8 mouse cellular contexts compared by ENCODE assay signal in genomic region chr11:45881026-45881682, GRCm38 (mm10). TPM values are rescaled to one million over a fixed set of nuclear protein-coding genes. Genes with fewer than 3 reads are reported as not detected.
DNase-seq lines count a peak whose midpoint lies in the region; ATAC-seq lines count a peak whose summit lies in the region.

No protein-coding gene starts in this region.

- H3K27ac ChIP-seq in hindbrain, embryonic 14.5 days = peak overlapping the region; percentile 53
- 0 out of 2 replicates have a peak overlapping the region, but pooled peaks have one; percentile 5 for H3K27ac ChIP-seq in midbrain, embryonic 15.5 days

- no peaks in the 10 kb centered on the region for H3K9me3 ChIP-seq in megakaryocyte, embryonic 14.5 days
- no peaks in the 10 kb centered on the region for H3K9me3 ChIP-seq in hindbrain, embryonic 14.5 days (ENCODE audit: control insufficient read depth, low read length)
- no peaks in the 10 kb centered on the region for H3K9me3 ChIP-seq in midbrain, embryonic 15.5 days

- DNase-seq in adipocyte (ENCODE audit: low spot score) = peak; percentile 85
- DNase-seq in hindbrain, embryonic 14.5 days (ENCODE audit: low spot score) = peak; percentile 80
- DNase-seq in layer of hippocampus, postnatal 36 days = peak; percentile 26 to 32
- no peak for DNase-seq in yolk sac, embryonic 10.5 days (ENCODE audit: low spot score)

- H3K27me3 ChIP-seq in megakaryocyte, embryonic 14.5 days (replicated peaks) = no peaks in the 10 kb centered on the region
- no peaks in the 10 kb centered on the region for H3K27me3 ChIP-seq in hindbrain, embryonic 14.5 days (ENCODE audit: control insufficient read depth, insufficient read depth, low read length)
- H3K27me3 ChIP-seq in midbrain, embryonic 15.5 days (replicated peaks) = no peaks in the 10 kb centered on the region

- peaks cover 85% of the 10 kb centered on the region for H3K36me3 ChIP-seq in megakaryocyte, embryonic 14.5 days (replicated peaks; ENCODE audit: low read length)
- 0 out of 2 replicates have a peak, but pooled peaks cover 8% of the 10 kb centered on the region for H3K36me3 ChIP-seq in hindbrain, embryonic 14.5 days (replicated peaks; ENCODE audit: control insufficient read depth, insufficient read depth)
- H3K36me3 ChIP-seq in midbrain, embryonic 15.5 days (replicated peaks) = no peaks in the 10 kb centered on the region

- H3K4me3 ChIP-seq in megakaryocyte, embryonic 14.5 days (replicated peaks) = peak overlapping the region; percentile 20
- H3K4me3 ChIP-seq in hindbrain, embryonic 14.5 days (replicated peaks; ENCODE audit: low read length) = no peak overlapping the region
- no peak overlapping the region for H3K4me3 ChIP-seq in midbrain, embryonic 15.5 days

- H3K4me2 ChIP-seq in hindbrain, embryonic 14.5 days (replicated peaks) = no peak overlapping the region
- H3K4me2 ChIP-seq in midbrain, embryonic 15.5 days = no peak overlapping the region; the same call in 1 of the 2 replicates

- ATAC-seq in megakaryocyte, adult 5-6 weeks (ENCODE audit: poor library complexity, severe bottlenecking) = no peak
- ATAC-seq in erythroid progenitor cell, adult 5-6 weeks (replicated peaks; ENCODE audit: low FRiP score, poor library complexity, severe bottlenecking) = peak; percentile 58; the same call in 1 of the 2 replicates
- ATAC-seq in hindbrain, embryonic 14.5 days (ENCODE audit: low FRiP score) = no peak
- ATAC-seq in midbrain, embryonic 15.5 days (replicated peaks) = peak; percentile 38; the same call in 1 of the 2 replicates

- H3K4me1 ChIP-seq in megakaryocyte, embryonic 14.5 days = peaks cover 86% of the 10 kb centered on the region
- H3K4me1 ChIP-seq in hindbrain, embryonic 14.5 days (replicated peaks; ENCODE audit: control insufficient read depth, insufficient read depth, low read length) = peaks cover 11% of the 10 kb centered on the region; the same call in 1 of the 2 replicates
- H3K4me1 ChIP-seq in midbrain, embryonic 15.5 days = peaks cover 21% of the 10 kb centered on the region

- no peak overlapping the region for H3K9ac ChIP-seq in hindbrain, embryonic 14.5 days
- H3K9ac ChIP-seq in midbrain, embryonic 15.5 days = no peak overlapping the region

- 53% methylated on average over 6 of the region's 6 CpGs for WGBS in hindbrain, embryonic 14.5 days
- 45% methylated on average over 6 of the region's 6 CpGs for WGBS in midbrain, embryonic 15.5 days

RNA-seq across cellular contexts. Expression of gene Clint1, which starts 29.3 kb away (rescaled TPM):
- 38.7 and 59.4 TPM in 2 replicates for polyA plus RNA-seq in megakaryocyte, embryonic 14.5 days (2012; ENCODE audit: insufficient read depth, low replicate concordance)
- 146 and 147 TPM in 2 replicates for total RNA-seq in megakaryocyte, adult 5-6 weeks (2015)
- 172 and 194 TPM in 2 replicates for total RNA-seq in megakaryocyte, adult 5-6 weeks (2017)
- 34.6 and 36.9 TPM in 2 replicates for total RNA-seq in erythroid progenitor cell, adult 5-6 weeks (2015; ENCODE audit: low replicate concordance)
- total RNA-seq in erythroid progenitor cell, adult 5-6 weeks (2017; ENCODE audit: low replicate concordance) = 32.9 and 46.5 TPM in 2 replicates
- polyA plus RNA-seq in hindbrain, embryonic 14.5 days (2014; fragmentation: Nextera tagmentation; extraction: Ambion mirVana) = 39.0 and 45.4 TPM in 2 replicates
- 10 to 100 TPM; 50.7 to 61.0 TPM for total RNA-seq in layer of hippocampus, postnatal 36 days (2021)
- 42.8 TPM in 2 replicates for polyA plus RNA-seq in midbrain, embryonic 15.5 days (2015; fragmentation: Nextera tagmentation; extraction: Ambion mirVana)

Comparison
In these comparisons a context has a peak if more than half of its experiments do, and no peak if none do; other contexts are left out.
1. ATAC-seq: peak in erythroid progenitor cell, adult 5-6 weeks (single experiment) and midbrain, embryonic 15.5 days (single experiment); none in megakaryocyte, adult 5-6 weeks (single experiment) and hindbrain, embryonic 14.5 days (single experiment).